Mouse (Mus musculus) kidney, adult 9 months (tissue): ENCODE measurements around the gene Gm5168.
"Not testable (repeated sequence)": the region's sequence is repeated elsewhere in the genome, so short reads cannot be mapped to it uniquely, and the experiment has no call there.

Experiments used
- DNase-seq: peaks from one replicate; pipeline ENCODE4 v3.0.0; 2022

Gene Gm5168

DNA sequence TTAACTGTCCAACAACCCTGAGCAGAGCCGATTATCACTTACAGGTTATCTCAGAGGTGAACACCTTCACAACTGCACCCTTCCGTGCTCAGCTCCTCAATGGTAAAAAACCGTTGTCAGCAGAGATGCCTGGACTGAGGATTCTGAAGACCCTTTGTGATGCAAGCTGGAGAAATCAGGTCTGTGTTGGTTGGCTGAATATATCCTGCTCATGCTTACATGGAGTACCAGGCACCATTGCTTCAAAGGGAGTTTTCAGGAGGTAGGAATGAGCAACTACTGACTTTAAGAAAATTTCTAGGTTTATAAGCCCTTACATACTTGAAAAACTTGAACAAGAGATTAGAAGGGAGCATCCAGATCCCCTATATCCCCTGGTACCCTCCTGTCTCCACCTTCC is at the start of gene Gm5168:
Gene Gm5168, minus strand, starts transcription at position 101 of the 400 bp plus-strand sequence.
- not testable (repeated sequence) for DNase-seq
